Mouse (Mus musculus): Measurements from ENCODE around the gene Grap2. TPM values are rescaled to one million over a fixed set of nuclear protein-coding genes. Genes with fewer than 3 reads are reported as not detected.

Grap2 gene
- polyA plus RNA-seq, 1 experiment from 2014 or later, result 2.0 TPM

DNA sequence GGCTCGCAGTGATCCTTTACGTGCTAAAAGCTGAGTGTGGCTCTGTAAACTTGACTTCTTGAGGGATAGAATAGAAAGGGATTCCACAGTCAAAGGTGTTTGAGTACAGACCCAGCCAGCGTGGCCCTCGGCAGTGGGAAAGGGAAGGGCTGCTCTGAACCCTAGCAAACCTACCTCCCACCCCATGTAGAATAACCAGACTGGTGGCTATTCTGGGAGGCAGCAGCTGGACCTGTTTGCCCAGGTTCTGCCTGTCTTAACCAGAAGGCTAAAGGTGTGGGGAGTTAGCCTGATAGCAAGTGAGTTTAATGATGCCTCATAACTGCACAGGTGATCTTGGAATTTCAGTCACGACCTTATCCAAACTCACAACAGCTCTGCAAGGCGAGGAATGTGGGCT is 110.8 kb downstream of the Grap2 start:
- no peak for ATAC-seq (ENCODE audit: low FRiP score, low read depth)
- no peak overlapping the region for H3K9ac ChIP-seq
- H3K9me3 ChIP-seq, result no peaks in the 10 kb centered on the region
- peaks cover 16% of the 10 kb centered on the region for H3K4me1 ChIP-seq
- H3K27ac ChIP-seq, result no peak overlapping the region
- H3K4me2 ChIP-seq (replicated peaks), result no peak overlapping the region
- no peaks in the 10 kb centered on the region for H3K27me3 ChIP-seq (replicated peaks)
- H3K36me3 ChIP-seq, result no peaks in the 10 kb centered on the region
- 85% methylated on average over 6 of the region's 6 CpGs for WGBS
- no peak overlapping the region for H3K4me3 ChIP-seq

DNA sequence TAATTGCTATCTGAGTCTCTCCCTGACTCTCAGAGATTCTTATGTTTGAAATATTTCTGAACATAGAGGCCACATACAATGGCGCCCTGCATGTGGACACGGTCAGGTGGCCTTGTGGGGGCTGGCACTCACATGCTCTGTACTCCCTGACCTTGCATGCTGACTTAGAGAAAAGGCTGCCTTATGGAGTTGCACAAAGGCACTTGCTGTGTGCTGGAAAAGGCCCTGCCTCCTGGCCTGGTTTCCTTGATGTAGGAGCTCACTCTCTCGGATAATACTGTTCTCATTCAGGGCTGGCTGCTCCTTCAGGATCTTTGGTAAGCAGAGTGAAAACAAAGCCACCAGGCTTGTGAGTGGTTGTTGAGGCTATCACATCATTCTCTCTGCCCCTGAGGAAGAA is 111.6 kb downstream of the Grap2 start:
- Histone ChIP-seq H3K4me2 (replicated peaks) (no peak overlapping the region), H3K9me3 (no peaks in the 10 kb centered on the region), H3K36me3 (no peaks in the 10 kb centered on the region), H3K9ac (no peak overlapping the region), H3K27me3 (replicated peaks) (no peaks in the 10 kb centered on the region), H3K4me1 (peaks cover 16% of the 10 kb centered on the region), H3K4me3 (no peak overlapping the region), H3K27ac (no peak overlapping the region)
- ATAC-seq (ENCODE audit: low FRiP score, low read depth), result no peak
- 51% methylated on average over 3 of the region's 3 CpGs for WGBS

DNA sequence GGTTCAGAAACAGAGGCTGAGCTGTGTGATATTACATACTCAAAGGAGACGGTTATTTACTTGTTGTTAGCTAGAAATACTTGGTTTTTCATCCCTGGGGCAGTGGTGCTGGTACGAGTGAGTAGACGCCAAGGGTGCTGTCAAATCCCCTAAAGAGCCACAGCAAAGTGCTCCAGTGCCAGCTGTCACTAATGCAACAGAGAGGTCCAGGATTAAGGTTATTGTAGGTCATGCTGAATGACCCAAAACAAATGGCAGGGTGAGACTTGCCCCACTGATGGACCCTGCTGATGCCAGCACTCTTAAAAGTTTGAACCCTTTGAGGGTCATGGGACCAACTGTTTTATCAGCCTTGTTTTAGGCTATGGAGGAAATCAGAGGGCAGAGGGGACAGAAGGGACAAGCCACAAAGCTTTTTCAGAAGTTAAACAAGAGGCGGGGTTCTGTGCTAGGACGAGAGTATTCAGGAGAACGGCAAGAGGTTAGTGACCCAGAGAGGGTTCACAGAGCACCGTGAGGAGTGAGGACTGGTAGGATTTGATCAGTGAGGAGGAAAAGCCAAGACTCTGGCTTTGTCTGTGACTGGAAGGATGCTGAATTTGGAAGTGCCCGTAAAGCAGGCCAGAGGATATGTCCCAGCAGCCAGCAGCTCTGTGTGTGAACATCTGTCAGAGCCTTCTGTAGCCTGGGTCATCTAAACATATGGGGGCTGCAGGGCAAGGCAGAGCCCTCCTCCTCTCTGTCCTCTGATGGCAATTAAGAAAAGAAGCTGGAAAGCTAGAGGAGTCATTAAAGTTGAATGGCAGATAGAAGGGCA is 112.6 kb downstream of the Grap2 start:
- no peaks in the 10 kb centered on the region for H3K36me3 ChIP-seq
- H3K27me3 ChIP-seq (replicated peaks), result no peaks in the 10 kb centered on the region
- WGBS, result 17% methylated on average over 8 of the region's 8 CpGs
- no peak overlapping the region for H3K9ac ChIP-seq
- no peak for ATAC-seq (ENCODE audit: low FRiP score, low read depth)
- H3K4me2 ChIP-seq (replicated peaks), result no peak overlapping the region
- H3K9me3 ChIP-seq, result no peaks in the 10 kb centered on the region
- H3K27ac ChIP-seq, result no peak overlapping the region
- no peak overlapping the region for H3K4me3 ChIP-seq
- H3K4me1 ChIP-seq, result peaks cover 10% of the 10 kb centered on the region

DNA sequence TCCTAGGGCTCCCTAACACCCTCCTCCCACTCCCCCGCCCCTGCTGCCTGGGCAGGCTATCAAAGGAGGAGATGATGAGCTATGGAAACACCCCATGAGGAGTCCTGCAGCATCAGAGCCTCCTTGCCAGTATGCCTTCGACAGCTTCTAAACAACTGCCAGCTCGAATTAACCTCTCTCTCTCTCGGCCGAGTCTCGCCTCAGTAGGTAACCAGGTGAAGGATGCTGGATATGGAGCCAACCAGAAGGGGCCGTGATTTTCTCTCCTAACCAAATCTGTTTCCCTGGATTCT is 113.2 kb downstream of the Grap2 start:
- Histone ChIP-seq H3K4me3 (no peak overlapping the region), H3K9me3 (no peaks in the 10 kb centered on the region), H3K4me2 (replicated peaks) (0 out of 2 replicates have a peak overlapping the region, but pooled peaks have one; percentile 26), H3K9ac (no peak overlapping the region), H3K27ac (no peak overlapping the region), H3K4me1 (peaks cover 10% of the 10 kb centered on the region), H3K36me3 (no peaks in the 10 kb centered on the region), H3K27me3 (replicated peaks) (no peaks in the 10 kb centered on the region)
- WGBS, result 24% methylated on average over 7 of the region's 7 CpGs
- ATAC-seq (ENCODE audit: low FRiP score, low read depth), result no peak

DNA sequence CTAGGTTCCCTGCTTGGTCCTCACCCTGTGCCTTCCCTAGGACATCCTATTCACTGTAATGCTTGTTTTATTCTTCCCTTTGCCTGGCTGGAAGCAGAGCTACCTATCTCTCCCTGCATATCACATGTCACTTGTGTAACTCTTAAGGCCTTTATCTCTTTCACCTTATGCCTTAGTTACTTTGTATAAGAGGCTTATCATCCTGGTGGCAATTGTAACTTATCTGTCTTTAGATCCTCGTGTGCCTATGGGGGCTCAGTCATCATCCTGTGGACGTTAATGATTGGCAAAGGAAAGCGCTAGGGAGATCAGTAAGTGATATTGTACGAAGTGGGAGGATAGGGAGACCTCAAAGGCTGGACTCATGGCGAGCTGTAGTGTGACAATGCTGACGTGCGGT is 116.1 kb downstream of the Grap2 start:
- Histone ChIP-seq H3K9me3 (no peaks in the 10 kb centered on the region), H3K9ac (no peak overlapping the region), H3K4me3 (no peak overlapping the region), H3K36me3 (no peaks in the 10 kb centered on the region), H3K27me3 (replicated peaks) (no peaks in the 10 kb centered on the region), H3K4me1 (peaks cover 14% of the 10 kb centered on the region), H3K4me2 (replicated peaks) (no peak overlapping the region), H3K27ac (no peak overlapping the region)
- 83% methylated on average over 7 of the region's 7 CpGs for WGBS
- no peak for ATAC-seq (ENCODE audit: low FRiP score, low read depth)

DNA sequence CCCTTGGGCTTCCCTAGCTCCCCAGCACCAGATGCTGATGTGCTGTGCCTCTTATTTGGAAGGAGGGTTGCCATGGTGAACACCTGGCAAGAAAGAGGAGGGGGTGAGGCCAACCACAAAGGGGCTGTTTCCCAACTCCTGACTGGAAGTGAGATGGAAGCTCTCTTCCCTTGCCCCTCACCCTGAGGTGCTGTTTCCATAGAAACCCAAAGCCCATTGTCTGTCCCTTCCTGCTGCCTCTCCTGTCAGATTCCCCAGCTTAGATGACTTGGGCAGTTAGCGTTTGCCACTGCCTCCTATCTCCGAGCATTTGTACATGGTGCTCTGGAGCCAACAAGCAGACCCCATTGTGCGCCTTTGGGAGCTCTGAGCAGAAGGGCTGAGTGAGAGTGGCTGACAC is 121.1 kb downstream of the Grap2 start:
- no peaks in the 10 kb centered on the region for H3K9me3 ChIP-seq
- H3K36me3 ChIP-seq, result no peaks in the 10 kb centered on the region
- H3K4me2 ChIP-seq (replicated peaks), result no peak overlapping the region
- no peak overlapping the region for H3K4me3 ChIP-seq
- H3K27ac ChIP-seq, result no peak overlapping the region
- WGBS, result 32% methylated on average over 3 of the region's 3 CpGs
- H3K9ac ChIP-seq, result no peak overlapping the region
- peaks cover 23% of the 10 kb centered on the region for H3K4me1 ChIP-seq
- no peaks in the 10 kb centered on the region for H3K27me3 ChIP-seq (replicated peaks)
- no peak for ATAC-seq (ENCODE audit: low FRiP score, low read depth)

DNA sequence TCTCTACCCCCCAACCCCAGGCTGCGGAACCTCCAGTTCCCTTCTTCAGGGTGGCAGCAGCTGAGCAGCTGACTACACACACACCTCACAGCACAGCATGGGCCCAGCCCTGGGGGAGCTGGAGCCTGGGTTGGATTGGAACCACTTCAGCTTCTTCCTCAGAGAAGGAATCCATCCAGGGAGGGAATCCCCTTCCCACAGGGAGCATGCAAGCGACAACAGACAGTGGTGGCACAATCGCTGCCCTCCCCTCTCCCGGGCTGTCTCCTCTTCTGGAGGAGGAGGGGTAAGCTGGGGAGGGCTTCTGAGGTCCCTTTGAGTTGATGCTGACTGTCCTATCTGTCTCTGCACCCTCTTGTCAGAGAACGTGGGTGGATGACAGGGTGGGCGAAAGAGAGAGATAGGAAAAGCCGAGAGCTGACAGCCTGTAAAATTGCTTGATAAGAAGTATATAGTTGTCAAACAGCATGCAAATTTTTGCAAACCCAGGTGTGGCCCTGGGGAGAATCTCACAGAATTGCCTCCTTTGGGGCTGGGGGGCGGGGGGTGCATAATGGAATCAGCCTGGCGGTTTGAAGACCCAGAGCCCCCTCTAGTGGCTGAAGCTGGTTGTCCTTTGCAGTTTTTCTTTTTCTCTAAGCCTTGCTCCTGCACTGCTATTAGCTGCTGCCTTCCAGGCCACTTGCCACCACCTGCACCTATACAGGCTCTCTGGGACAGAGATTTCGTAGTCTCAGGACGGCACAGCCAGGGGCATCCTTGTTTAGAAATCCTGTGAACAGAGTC is 121.9 kb downstream of the Grap2 start:
- Histone ChIP-seq H3K27ac (no peak overlapping the region), H3K4me1 (peaks cover 23% of the 10 kb centered on the region), H3K36me3 (no peaks in the 10 kb centered on the region), H3K27me3 (replicated peaks) (no peaks in the 10 kb centered on the region), H3K9me3 (no peaks in the 10 kb centered on the region), H3K9ac (0 out of 2 replicates have a peak overlapping the region, but pooled peaks have one; percentile 6), H3K4me3 (no peak overlapping the region), H3K4me2 (replicated peaks) (0 out of 2 replicates have a peak overlapping the region, but pooled peaks have one; percentile 12)
- no peak for ATAC-seq (ENCODE audit: low FRiP score, low read depth)
- 31% methylated on average over 11 of the region's 11 CpGs for WGBS

DNA sequence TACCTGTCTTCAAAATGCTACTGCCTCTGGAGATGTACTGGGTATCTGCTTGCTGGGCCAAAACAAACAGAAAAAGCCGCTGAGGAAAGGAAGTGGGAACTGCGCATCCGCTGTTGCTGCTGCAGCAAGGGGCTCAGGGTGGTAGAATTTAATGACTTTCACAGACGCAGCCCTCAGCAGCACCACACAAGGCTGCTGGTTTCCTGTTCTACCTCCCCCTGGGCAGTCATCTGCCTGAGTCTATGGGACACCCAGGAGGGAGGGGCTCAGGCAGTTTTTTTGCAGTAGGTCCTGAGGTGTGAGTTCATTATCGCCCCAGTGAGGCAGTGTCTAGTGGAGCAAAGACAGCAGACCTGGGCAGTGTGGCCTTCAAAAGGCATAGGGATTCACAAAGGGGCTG is 125.2 kb downstream of the Grap2 start:
- WGBS, result 49% methylated on average over 5 of the region's 5 CpGs
- Histone ChIP-seq H3K27me3 (replicated peaks) (no peaks in the 10 kb centered on the region), H3K9me3 (no peaks in the 10 kb centered on the region), H3K4me3 (no peak overlapping the region), H3K4me1 (peaks cover 23% of the 10 kb centered on the region), H3K36me3 (no peaks in the 10 kb centered on the region), H3K27ac (no peak overlapping the region), H3K9ac (no peak overlapping the region), H3K4me2 (replicated peaks) (no peak overlapping the region)
- no peak for ATAC-seq (ENCODE audit: low FRiP score, low read depth)

DNA sequence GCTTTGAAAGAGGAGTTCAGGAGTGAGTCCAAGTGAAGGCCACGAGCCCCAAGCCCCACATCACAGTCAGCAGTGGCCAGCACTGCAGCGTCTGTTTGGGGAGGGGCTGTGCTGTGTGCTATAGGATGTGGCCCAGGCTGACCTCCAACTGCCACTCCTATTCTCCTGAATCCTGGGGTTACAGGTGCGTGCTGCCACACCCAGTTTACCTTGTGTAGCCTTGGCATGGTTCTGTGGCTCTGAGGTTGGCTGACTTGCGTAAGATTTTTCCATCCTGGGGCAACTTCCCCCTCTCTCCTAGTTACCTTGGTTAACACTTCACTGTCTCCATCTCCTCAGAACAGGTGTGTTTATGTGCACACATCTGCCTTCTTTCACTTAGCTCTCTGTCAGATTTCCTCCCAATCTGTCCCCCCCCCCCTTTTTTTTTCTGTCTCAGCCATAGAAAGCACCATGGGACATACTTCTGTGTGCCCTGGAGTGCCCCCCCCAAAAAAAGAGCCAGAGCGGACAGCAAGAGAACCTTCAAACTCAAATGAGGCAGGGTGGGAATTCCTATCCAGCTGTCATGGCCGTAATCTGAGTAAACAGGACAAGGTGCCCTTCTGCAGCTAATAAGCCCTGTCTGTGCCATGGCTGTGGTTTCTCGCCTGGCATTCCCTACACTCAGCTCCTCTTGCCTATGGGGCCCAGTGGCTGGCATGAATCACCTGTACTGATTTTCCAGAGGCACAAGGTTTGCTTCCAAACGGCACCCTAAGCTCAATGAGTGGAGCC is 129.3 kb downstream of the Grap2 start:
- no peak overlapping the region for H3K4me3 ChIP-seq
- H3K4me2 ChIP-seq (replicated peaks), result no peak overlapping the region
- H3K4me1 ChIP-seq, result peaks cover 14% of the 10 kb centered on the region; the same call in 1 of the 2 replicates
- no peak overlapping the region for H3K9ac ChIP-seq
- H3K9me3 ChIP-seq, result no peaks in the 10 kb centered on the region
- no peak overlapping the region for H3K27ac ChIP-seq
- ATAC-seq (ENCODE audit: low FRiP score, low read depth), result no peak
- no peaks in the 10 kb centered on the region for H3K36me3 ChIP-seq
- 76% methylated on average over 8 of the region's 8 CpGs for WGBS
- no peaks in the 10 kb centered on the region for H3K27me3 ChIP-seq (replicated peaks)

Small RNA genes lying within 50 kb of the gene (microRNA-seq; reads per million reads assigned to microRNA genes)
- not detected for gene Mir6957

Other genes starting within 250 kb of the Grap2 start
- gene Enthd1, start 7.4 kb upstream of the Grap2 start, polyA plus RNA-seq (2016; fragmentation: Nextera tagmentation; extraction: Ambion mirVana), result not detected in 2 replicates
- 0.29 and 0.57 TPM in 2 replicates for gene Fam83f, start 99.3 kb downstream of the Grap2 start, polyA plus RNA-seq (2016; fragmentation: Nextera tagmentation; extraction: Ambion mirVana)
- gene Tnrc6b, start 138.7 kb downstream of the Grap2 start, polyA plus RNA-seq (2016; fragmentation: Nextera tagmentation; extraction: Ambion mirVana), result 42.9 and 49.3 TPM in 2 replicates

Data from neural tube, embryonic 12.5 days (tissue).